Mouse (Mus musculus): Measurements from ENCODE around the gene Ahcyl2. TPM values are rescaled to one million over a fixed set of nuclear protein-coding genes. Genes with fewer than 3 reads are reported as not detected.

Ahcyl2 gene
- total RNA-seq, 2 experiments from 2014 or later: 114 to 137 TPM

- intact Hi-C loops (cut with DNase I): no loop called here
- DNase-seq (ENCODE audit: low spot score in 2 of 2): no peak
Measured at GRCm38 (mm10) chr6:29837579-29837978, 69.8 kb downstream of the Ahcyl2 start.

- intact Hi-C loops (cut with DNase I): no loop called here
- DNase-seq (ENCODE audit: low spot score in 2 of 2): no peak
Measured at GRCm38 (mm10) chr6:29838531-29838930, 70.7 kb downstream of the Ahcyl2 start.

- intact Hi-C loops (cut with DNase I): no loop called here
Measured at GRCm38 (mm10) chr6:29840008-29840407, 72.2 kb downstream of the Ahcyl2 start.

GRCm38 (mm10) chr6:29841461-29841860 lies 73.7 kb downstream of the Ahcyl2 start:
- intact Hi-C loops (cut with DNase I): no loop called here
- no peak for DNase-seq (ENCODE audit: low spot score in 2 of 2)

More at GRCm38 (mm10) chr6:29840008-29840407, 72.2 kb downstream of the Ahcyl2 start:
- no peak for DNase-seq (ENCODE audit: low spot score in 2 of 2)

- no peak for DNase-seq (ENCODE audit: low spot score in 2 of 2)
- intact Hi-C loops (cut with DNase I): no loop called here
Measured at GRCm38 (mm10) chr6:29847643-29848166, 79.9 kb downstream of the Ahcyl2 start.

- intact Hi-C loops (cut with DNase I): no loop called here
- DNase-seq (ENCODE audit: low spot score in 2 of 2): no peak
Measured at GRCm38 (mm10) chr6:29848808-29849207, 81.0 kb downstream of the Ahcyl2 start.

GRCm38 (mm10) chr6:29850096-29850495 lies 82.3 kb downstream of the Ahcyl2 start:
- no peak for DNase-seq (ENCODE audit: low spot score in 2 of 2)
- intact Hi-C loops (cut with DNase I): no loop called here

- intact Hi-C loops (cut with DNase I): no loop called here
Measured at GRCm38 (mm10) chr6:29850747-29851146, 82.9 kb downstream of the Ahcyl2 start.

GRCm38 (mm10) chr6:29851873-29852272 lies 84.1 kb downstream of the Ahcyl2 start:
- DNase-seq (ENCODE audit: low spot score in 2 of 2): no peak
- intact Hi-C loops (cut with DNase I): loop anchor here (1.0 kb wide), 1 partner anchor 229 kb away; no protein-coding TSS in a partner anchor

More at GRCm38 (mm10) chr6:29850747-29851146, 82.9 kb downstream of the Ahcyl2 start:
- no peak for DNase-seq (ENCODE audit: low spot score in 2 of 2)

GRCm38 (mm10) chr6:29853213-29853899 lies 85.5 kb downstream of the Ahcyl2 start:
- intact Hi-C loops (cut with DNase I): no loop called here

GRCm38 (mm10) chr6:29853900-29854390 lies 86.1 kb downstream of the Ahcyl2 start:
- intact Hi-C loops (cut with DNase I): no loop called here
- no peak for DNase-seq (ENCODE audit: low spot score in 2 of 2)

More at GRCm38 (mm10) chr6:29853213-29853899, 85.5 kb downstream of the Ahcyl2 start:
- DNase-seq (ENCODE audit: low spot score in 2 of 2): peak; percentile 76 to 77

- no peak for DNase-seq (ENCODE audit: low spot score in 2 of 2)
- intact Hi-C loops (cut with DNase I): loop anchor here (5.0 kb wide), 1 partner anchor 349 kb away; no protein-coding TSS in a partner anchor
Measured at GRCm38 (mm10) chr6:29858619-29859018, 90.8 kb downstream of the Ahcyl2 start.

GRCm38 (mm10) chr6:29859344-29859743 lies 91.5 kb downstream of the Ahcyl2 start:
- intact Hi-C loops (cut with DNase I): loop anchor here (5.0 kb wide), 1 partner anchor 348 kb away; no protein-coding TSS in a partner anchor
- DNase-seq (ENCODE audit: low spot score in 2 of 2): no peak

- intact Hi-C loops (cut with DNase I): no loop called here
- DNase-seq (ENCODE audit: low spot score in 2 of 2): no peak
Measured at GRCm38 (mm10) chr6:29860238-29860637, 92.4 kb downstream of the Ahcyl2 start.

GRCm38 (mm10) chr6:29864926-29865325 lies 97.1 kb downstream of the Ahcyl2 start:
- no peak for DNase-seq (ENCODE audit: low spot score in 2 of 2)
- intact Hi-C loops (cut with DNase I): no loop called here

- intact Hi-C loops (cut with DNase I): no loop called here
- no peak for DNase-seq (ENCODE audit: low spot score in 2 of 2)
Measured at GRCm38 (mm10) chr6:29866935-29867724, 99.3 kb downstream of the Ahcyl2 start.

GRCm38 (mm10) chr6:29868341-29868895 lies 100.6 kb downstream of the Ahcyl2 start:
- DNase-seq (ENCODE audit: low spot score in 2 of 2): no peak
- intact Hi-C loops (cut with DNase I): no loop called here

GRCm38 (mm10) chr6:29873654-29874053 lies 105.8 kb downstream of the Ahcyl2 start:
- intact Hi-C loops (cut with DNase I): no loop called here

GRCm38 (mm10) chr6:29875576-29875975 lies 107.8 kb downstream of the Ahcyl2 start:
- intact Hi-C loops (cut with DNase I): no loop called here

More at GRCm38 (mm10) chr6:29873654-29874053, 105.8 kb downstream of the Ahcyl2 start:
- no peak for DNase-seq (ENCODE audit: low spot score in 2 of 2)

GRCm38 (mm10) chr6:29876782-29877181 lies 109.0 kb downstream of the Ahcyl2 start:
- intact Hi-C loops (cut with DNase I): no loop called here

More at GRCm38 (mm10) chr6:29875576-29875975, 107.8 kb downstream of the Ahcyl2 start:
- no peak for DNase-seq (ENCODE audit: low spot score in 2 of 2)

More at GRCm38 (mm10) chr6:29876782-29877181, 109.0 kb downstream of the Ahcyl2 start:
- DNase-seq (ENCODE audit: low spot score in 2 of 2): no peak
